Mouse (Mus musculus): ENCODE measurements around the gene Otop1. TPM values are rescaled to one million over a fixed set of nuclear protein-coding genes. Genes with fewer than 3 reads are reported as not detected.
A peak's percentile ranks its signal among the peaks of the same experiment; 100 is the strongest.

The Otop1 gene
- polyA plus RNA-seq, 1 experiment from 2014 or later: not detected

- Histone ChIP-seq H3K4me2 (replicated peaks; ENCODE audit: low read depth) (no peak overlapping the region), H3K4me1 (replicated peaks; ENCODE audit: control insufficient read depth, insufficient read depth, low read length) (no peaks in the 10 kb centered on the region), H3K4me3 (ENCODE audit: low read depth, low read length) (no peak overlapping the region), H3K27me3 (replicated peaks; ENCODE audit: control insufficient read depth, insufficient read depth, low read length) (no peaks in the 10 kb centered on the region), H3K27ac (ENCODE audit: low read depth, low read length) (no peak overlapping the region), H3K9me3 (ENCODE audit: control insufficient read depth) (no peaks in the 10 kb centered on the region), H3K36me3 (ENCODE audit: control insufficient read depth, insufficient read depth) (no peaks in the 10 kb centered on the region), H3K9ac (ENCODE audit: low read depth, low read length) (no peak overlapping the region)
- 40% methylated on average over 4 of the region's 4 CpGs for WGBS
- peak; percentile 51 for TF ChIP-seq CTCF (IDR thresholded peaks at IDR 0.05; ENCODE audit: low read depth)
- no peak for ATAC-seq
These were observed 20.6 kb upstream of the Otop1 start for GRCm38 (mm10) chr5:38255195-38255594.

- Histone ChIP-seq H3K9me3 (ENCODE audit: control insufficient read depth) (no peaks in the 10 kb centered on the region), H3K27ac (ENCODE audit: low read depth, low read length) (no peak overlapping the region), H3K9ac (ENCODE audit: low read depth, low read length) (no peak overlapping the region), H3K27me3 (replicated peaks; ENCODE audit: control insufficient read depth, insufficient read depth, low read length) (no peaks in the 10 kb centered on the region), H3K4me1 (replicated peaks; ENCODE audit: control insufficient read depth, insufficient read depth, low read length) (no peaks in the 10 kb centered on the region), H3K4me3 (ENCODE audit: low read depth, low read length) (no peak overlapping the region), H3K36me3 (ENCODE audit: control insufficient read depth, insufficient read depth) (no peaks in the 10 kb centered on the region), H3K4me2 (replicated peaks; ENCODE audit: low read depth) (no peak overlapping the region)
- WGBS: 72% methylated on average over 3 of the region's 3 CpGs
- TF ChIP-seq CTCF (IDR thresholded peaks at IDR 0.05; ENCODE audit: low read depth): no peak
- ATAC-seq: no peak
These were observed 20.1 kb upstream of the Otop1 start for GRCm38 (mm10) chr5:38255644-38256043.

GRCm38 (mm10) chr5:38256551-38256950 is 19.2 kb upstream of the Otop1 start:
- no peaks in the 10 kb centered on the region for H3K36me3 ChIP-seq (ENCODE audit: control insufficient read depth, insufficient read depth)
- peaks cover 3% of the 10 kb centered on the region; the same call in 1 of the 2 replicates for H3K4me1 ChIP-seq (replicated peaks; ENCODE audit: control insufficient read depth, insufficient read depth, low read length)
- H3K4me3 ChIP-seq (ENCODE audit: low read depth, low read length): no peak overlapping the region
- no peak overlapping the region for H3K9ac ChIP-seq (ENCODE audit: low read depth, low read length)
- WGBS: 88% methylated on average over 1 of the region's 1 CpGs
- no peak overlapping the region for H3K27ac ChIP-seq (ENCODE audit: low read depth, low read length)
- no peaks in the 10 kb centered on the region for H3K27me3 ChIP-seq (replicated peaks; ENCODE audit: control insufficient read depth, insufficient read depth, low read length)
- no peak for TF ChIP-seq CTCF (IDR thresholded peaks at IDR 0.05; ENCODE audit: low read depth)
- ATAC-seq: no peak
- no peaks in the 10 kb centered on the region for H3K9me3 ChIP-seq (ENCODE audit: control insufficient read depth)
- no peak overlapping the region for H3K4me2 ChIP-seq (replicated peaks; ENCODE audit: low read depth)

- no peak for ATAC-seq
- WGBS: 79% methylated on average over 8 of the region's 8 CpGs
- Histone ChIP-seq H3K27ac (ENCODE audit: low read depth, low read length) (no peak overlapping the region), H3K9ac (ENCODE audit: low read depth, low read length) (no peak overlapping the region), H3K36me3 (ENCODE audit: control insufficient read depth, insufficient read depth) (peaks cover 10% of the 10 kb centered on the region), H3K9me3 (ENCODE audit: control insufficient read depth) (no peaks in the 10 kb centered on the region), H3K4me2 (replicated peaks; ENCODE audit: low read depth) (no peak overlapping the region), H3K4me3 (ENCODE audit: low read depth, low read length) (no peak overlapping the region), H3K27me3 (replicated peaks; ENCODE audit: control insufficient read depth, insufficient read depth, low read length) (no peaks in the 10 kb centered on the region), H3K4me1 (replicated peaks; ENCODE audit: control insufficient read depth, insufficient read depth, low read length) (peaks cover 3% of the 10 kb centered on the region; the same call in 1 of the 2 replicates)
- TF ChIP-seq CTCF (IDR thresholded peaks at IDR 0.05; ENCODE audit: low read depth): no peak
These were observed 17.6 kb upstream of the Otop1 start for GRCm38 (mm10) chr5:38258034-38258772.

GRCm38 (mm10) chr5:38258773-38259146 is 17.0 kb upstream of the Otop1 start:
- Histone ChIP-seq H3K36me3 (ENCODE audit: control insufficient read depth, insufficient read depth) (peaks cover 15% of the 10 kb centered on the region), H3K4me3 (ENCODE audit: low read depth, low read length) (no peak overlapping the region), H3K9me3 (ENCODE audit: control insufficient read depth) (no peaks in the 10 kb centered on the region), H3K4me2 (replicated peaks; ENCODE audit: low read depth) (no peak overlapping the region), H3K4me1 (replicated peaks; ENCODE audit: control insufficient read depth, insufficient read depth, low read length) (peaks cover 3% of the 10 kb centered on the region; the same call in 1 of the 2 replicates), H3K27ac (ENCODE audit: low read depth, low read length) (no peak overlapping the region), H3K27me3 (replicated peaks; ENCODE audit: control insufficient read depth, insufficient read depth, low read length) (no peaks in the 10 kb centered on the region), H3K9ac (ENCODE audit: low read depth, low read length) (no peak overlapping the region)
- WGBS: 94% methylated on average over 5 of the region's 5 CpGs
- ATAC-seq: no peak
- TF ChIP-seq CTCF (IDR thresholded peaks at IDR 0.05; ENCODE audit: low read depth): no peak

GRCm38 (mm10) chr5:38259455-38260106 is 16.2 kb upstream of the Otop1 start:
- TF ChIP-seq CTCF (IDR thresholded peaks at IDR 0.05; ENCODE audit: low read depth): no peak
- H3K9ac ChIP-seq (ENCODE audit: low read depth, low read length): peak overlapping the region; percentile 65
- H3K9me3 ChIP-seq (ENCODE audit: control insufficient read depth): no peaks in the 10 kb centered on the region
- H3K27ac ChIP-seq (ENCODE audit: low read depth, low read length): peak overlapping the region; percentile 92
- WGBS: 47% methylated on average over 9 of the region's 9 CpGs
- H3K4me1 ChIP-seq (replicated peaks; ENCODE audit: control insufficient read depth, insufficient read depth, low read length): peaks cover 3% of the 10 kb centered on the region; the same call in 1 of the 2 replicates
- peak overlapping the region; percentile 83 for H3K4me3 ChIP-seq (ENCODE audit: low read depth, low read length)
- peaks cover 24% of the 10 kb centered on the region for H3K36me3 ChIP-seq (ENCODE audit: control insufficient read depth, insufficient read depth)
- peak overlapping the region; percentile 70 for H3K4me2 ChIP-seq (replicated peaks; ENCODE audit: low read depth)
- no peaks in the 10 kb centered on the region for H3K27me3 ChIP-seq (replicated peaks; ENCODE audit: control insufficient read depth, insufficient read depth, low read length)
- no peak for ATAC-seq

Data from intestine, postnatal 0 days (tissue).